Mouse (Mus musculus): ENCODE results near the gene Rgma.

DNA sequence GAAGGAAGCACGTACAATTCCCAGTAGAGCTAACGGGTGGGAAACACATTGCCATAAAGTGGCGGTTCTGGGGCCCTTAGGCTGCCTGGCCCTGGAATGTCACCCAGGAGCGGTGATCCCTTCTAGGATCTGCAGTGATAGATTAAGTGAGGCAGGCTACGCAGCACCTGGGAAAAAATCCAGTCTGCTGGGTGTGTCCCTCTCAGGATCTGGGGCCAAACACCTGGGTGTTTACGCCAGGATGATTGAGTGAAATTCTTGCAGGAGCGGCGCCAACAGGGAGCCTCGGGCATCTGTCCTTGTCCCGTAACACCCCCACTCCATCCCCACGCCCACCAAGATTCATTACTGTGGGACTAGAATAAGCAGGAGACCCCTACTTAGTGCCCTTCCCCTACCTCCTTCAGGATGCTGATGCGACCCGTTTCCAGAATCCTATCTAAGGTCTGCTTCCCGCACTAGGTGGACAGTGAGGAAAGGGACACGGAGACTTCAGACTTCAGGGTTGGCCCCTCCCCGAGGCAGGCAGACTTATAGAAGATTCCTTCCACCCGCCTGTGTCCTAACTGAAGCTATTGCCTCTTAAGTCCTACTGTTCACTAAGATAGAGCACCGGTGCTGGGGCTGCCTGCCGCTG, 23.6 kb downstream of the Rgma start:
- no peak for TF ChIP-seq POLR2A (IDR thresholded peaks at IDR 0.05; ENCODE audit: insufficient read depth, low read length)
- TF ChIP-seq CTCF (IDR thresholded peaks at IDR 0.05; ENCODE audit: low read depth, low read length): no peak
